Mouse (Mus musculus) gastrocnemius, adult 8-10 months (tissue): ENCODE results near the gene Olfr1116. TPM values are rescaled to one million over a fixed set of nuclear protein-coding genes. Genes with fewer than 3 reads are reported as not detected.
"Not testable (repeated sequence)": the region's sequence is repeated elsewhere in the genome, so short reads cannot be mapped to it uniquely, and the experiment has no call there.

Experiments used
- DNase-seq, 2 experiments: peaks; one replicate each; pipeline ENCODE4 v3.0.0; 2022; ENCODE audit warnings: low spot score in 2 of 2
- microRNA-seq: library from miRNA; unstranded; fragments of <30 nt; microRNA quantifications from one replicate; pipeline ENCODE4 v1.2.0, GENCODE M21; 2022
- total RNA-seq, 4 experiments: library from RNA; stranded (reverse); gene quantifications; 2 replicates each; pipeline ENCODE4 v1.2.4; 2022

Gene Olfr1116
- total RNA-seq = not detected

GRCm38 (mm10) chr2:87267234-87267633, at the start of gene Olfr1116:
Gene Olfr1116 (plus strand): TSS chr2:87267534.
- no peak for DNase-seq

GRCm38 (mm10) chr2:87247713-87248112, 19.6 kb upstream of the Olfr1116 start, which contains the start of gene Olfr1115:
Gene Olfr1115 (plus strand): TSS chr2:87248013.
- no peak for DNase-seq

DNA sequence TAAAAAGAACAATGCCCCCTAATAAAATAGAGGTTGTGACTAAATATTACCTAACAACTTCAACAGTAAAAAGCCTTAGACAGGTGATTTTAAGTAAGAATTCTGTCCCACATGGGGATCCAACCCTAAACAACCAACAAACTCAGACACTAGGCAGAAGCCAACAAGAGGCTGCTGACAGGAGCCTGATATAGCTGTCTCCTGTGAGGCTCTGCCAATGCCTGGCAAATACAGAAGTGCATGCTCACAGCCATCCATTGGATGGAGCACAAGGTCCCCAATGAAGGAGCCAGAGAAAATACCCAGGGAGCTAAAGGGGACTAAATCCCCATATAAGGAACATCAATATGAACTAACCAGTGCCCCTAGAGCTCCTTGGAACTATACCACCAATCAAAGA, 26.6 kb downstream of the Olfr1116 start:
- DNase-seq = not testable (repeated sequence)

DNA sequence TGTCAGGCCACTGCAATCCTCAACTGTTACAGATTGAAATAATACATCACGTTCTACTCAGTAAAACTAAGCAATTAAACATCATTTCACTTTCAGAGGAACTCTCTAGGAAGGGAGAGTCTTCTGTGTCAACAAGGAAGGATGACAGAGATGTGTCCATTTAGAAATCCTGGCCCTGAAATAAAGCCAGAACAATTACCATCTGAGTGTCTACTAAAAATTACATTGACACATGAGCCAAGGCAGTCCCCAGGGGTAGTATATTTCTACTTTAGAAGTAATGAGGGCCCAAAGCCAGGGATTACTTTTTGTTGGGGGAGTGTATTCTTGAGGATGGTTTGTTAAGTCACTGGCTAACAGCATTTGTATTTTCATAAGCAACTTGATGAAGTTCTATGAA, 39.9 kb downstream of the Olfr1116 start, which contains the start of gene Olfr1118:
Gene Olfr1118 (plus strand): TSS at position 301 of the 400 bp plus-strand sequence.
- no peak for DNase-seq

Small RNA genes within 50 kb of the gene (microRNA-seq; reads per million reads assigned to microRNA genes)
- not detected for gene Gm27438

Other genes with a start within 250 kb of the Olfr1116 start
- gene Olfr1104, start 240.5 kb upstream of the Olfr1116 start, total RNA-seq = not detected
- not detected for gene Olfr1105, start 231.0 kb upstream of the Olfr1116 start, total RNA-seq
- gene Olfr1106, start 215.3 kb upstream of the Olfr1116 start, total RNA-seq = not detected
- gene Olfr1107, start 191.7 kb upstream of the Olfr1116 start, total RNA-seq = not detected
- gene Olfr1109, start 171.5 kb upstream of the Olfr1116 start, total RNA-seq = not detected
- not detected for gene Olfr259, start 153.0 kb upstream of the Olfr1116 start, total RNA-seq
- not detected for gene Olfr1110, start 127.2 kb upstream of the Olfr1116 start, total RNA-seq
- gene Olfr1111, start 114.9 kb upstream of the Olfr1116 start, total RNA-seq = not detected
- gene Olfr1112, start 79.7 kb upstream of the Olfr1116 start, total RNA-seq = not detected
- not detected for gene Olfr1113, start 58.6 kb upstream of the Olfr1116 start, total RNA-seq
- gene Olfr1115, start 19.5 kb upstream of the Olfr1116 start, total RNA-seq = not detected
- not detected for gene Olfr1118, start 40.0 kb downstream of the Olfr1116 start, total RNA-seq
- not detected for gene Olfr1120, start 87.3 kb downstream of the Olfr1116 start, total RNA-seq
- not detected for gene Olfr1121, start 102.4 kb downstream of the Olfr1116 start, total RNA-seq
- not detected for gene Olfr1122, start 118.3 kb downstream of the Olfr1116 start, total RNA-seq
- not detected for gene Olfr1123, start 149.1 kb downstream of the Olfr1116 start, total RNA-seq
- gene Olfr1124, start 162.7 kb downstream of the Olfr1116 start, total RNA-seq = not detected
- gene Olfr1126, start 186.4 kb downstream of the Olfr1116 start, total RNA-seq = not detected
- gene Pramel7, start 229.6 kb downstream of the Olfr1116 start, total RNA-seq = not detected
- gene Pramel6, start 239.0 kb downstream of the Olfr1116 start, total RNA-seq = not detected